Mouse (Mus musculus) ES-Bruce4 (cell line): ENCODE measurements around the gene Kcnd3. TPM values are rescaled to one million over a fixed set of nuclear protein-coding genes. Genes with fewer than 3 reads are reported as not detected.

Experiments
- H3K27ac ChIP-seq: 2 replicates; pipeline ENCODE4 v1.5.1; 2012; ENCODE audit warnings: low read length, inconsistent platforms; ENCODE audit not compliant: insufficient read depth
- H3K27me3 ChIP-seq: 2 replicates; pipeline ENCODE4 v1.6.1; 2012; ENCODE audit warnings: mild to moderate bottlenecking, low read length, inconsistent platforms; ENCODE audit not compliant: control insufficient read depth, poor library complexity, insufficient read depth, severe bottlenecking
- H3K36me3 ChIP-seq: 2 replicates; pipeline ENCODE4 v1.6.1; 2012; ENCODE audit warnings: inconsistent platforms, mild to moderate bottlenecking, low read length, moderate library complexity; ENCODE audit not compliant: control insufficient read depth, poor library complexity, insufficient read depth, severe bottlenecking
- H3K4me1 ChIP-seq: one replicate; pipeline ENCODE4 v1.8.1; 2011; ENCODE audit warnings: low read length; ENCODE audit not compliant: control insufficient read depth, insufficient read depth
- H3K4me3 ChIP-seq: 2 replicates; pipeline ENCODE4 v1.5.1; 2011; ENCODE audit warnings: low read depth, mild to moderate bottlenecking, low read length
- H3K9ac ChIP-seq: 2 replicates; pipeline ENCODE4 v1.6.1; 2012; ENCODE audit warnings: low read depth, mild to moderate bottlenecking, inconsistent platforms; ENCODE audit not compliant: poor library complexity, severe bottlenecking
- H3K9me3 ChIP-seq: replicated peaks from 2 replicates; pipeline ENCODE4 v1.6.1; 2012; ENCODE audit warnings: mild to moderate bottlenecking, low read length, inconsistent platforms; ENCODE audit not compliant: control insufficient read depth, poor library complexity, insufficient read depth, severe bottlenecking
- CTCF ChIP-seq: IDR thresholded peaks from one replicate; pipeline ENCODE4 v1.8.1; 2011; ENCODE audit warnings: low read depth, low read length
- EP300 ChIP-seq: IDR thresholded peaks from 2 replicates; pipeline ENCODE4 v1.6.1; 2011; ENCODE audit warnings: low read depth, low read length; ENCODE audit not compliant: insufficient read depth
- POLR2A ChIP-seq: IDR thresholded peaks from one replicate; pipeline ENCODE4 v1.8.1; 2011; ENCODE audit warnings: low read length; ENCODE audit not compliant: insufficient read depth
- polyA plus RNA-seq: library from polyadenylated mRNA; stranded (reverse); fragments of >200 nt; gene quantifications from 2 replicates; pipeline ENCODE4 v1.2.4, GENCODE M21; 2011; ENCODE audit warnings: low read depth; ENCODE audit not compliant: missing spikeins, insufficient read depth, insufficient read length

Kcnd3 gene
- polyA plus RNA-seq, 1 experiment = not detected

GRCm38 (mm10) chr3:105714091-105714819, 262.1 kb downstream of the Kcnd3 start:
- Histone ChIP-seq H3K4me1 (no peaks in the 10 kb centered on the region), H3K27ac (no peak overlapping the region), H3K9me3 (no peaks in the 10 kb centered on the region), H3K36me3 (no peaks in the 10 kb centered on the region), H3K9ac (no peak overlapping the region), H3K27me3 (no peaks in the 10 kb centered on the region), H3K4me3 (no peak overlapping the region)
- TF ChIP-seq CTCF = no peak
- TF ChIP-seq POLR2A = no peak
- no peak for TF ChIP-seq EP300

- H3K4me1 ChIP-seq = no peaks in the 10 kb centered on the region
- TF ChIP-seq CTCF = no peak
- no peaks in the 10 kb centered on the region for H3K27me3 ChIP-seq
- no peaks in the 10 kb centered on the region for H3K36me3 ChIP-seq
- H3K4me3 ChIP-seq = no peak overlapping the region
- H3K9ac ChIP-seq = no peak overlapping the region
- H3K27ac ChIP-seq = no peak overlapping the region
- no peaks in the 10 kb centered on the region for H3K9me3 ChIP-seq
Measured at GRCm38 (mm10) chr3:105714820-105715167, 262.7 kb downstream of the Kcnd3 start.

GRCm38 (mm10) chr3:105716353-105717000, 264.3 kb downstream of the Kcnd3 start:
- no peaks in the 10 kb centered on the region for H3K9me3 ChIP-seq
- no peak overlapping the region for H3K4me3 ChIP-seq
- no peak overlapping the region for H3K27ac ChIP-seq
- no peaks in the 10 kb centered on the region for H3K27me3 ChIP-seq
- H3K9ac ChIP-seq = no peak overlapping the region
- H3K36me3 ChIP-seq = no peaks in the 10 kb centered on the region
- TF ChIP-seq POLR2A (no peak), CTCF (no peak)
- no peaks in the 10 kb centered on the region for H3K4me1 ChIP-seq

- Histone ChIP-seq H3K27ac (no peak overlapping the region), H3K4me1 (no peaks in the 10 kb centered on the region), H3K9ac (no peak overlapping the region), H3K9me3 (no peaks in the 10 kb centered on the region), H3K27me3 (no peaks in the 10 kb centered on the region), H3K36me3 (no peaks in the 10 kb centered on the region), H3K4me3 (no peak overlapping the region)
- no peak for TF ChIP-seq POLR2A
- no peak for TF ChIP-seq EP300
- TF ChIP-seq CTCF = no peak
Measured at GRCm38 (mm10) chr3:105717856-105718555, 265.9 kb downstream of the Kcnd3 start.

- H3K27me3 ChIP-seq = no peaks in the 10 kb centered on the region
- H3K27ac ChIP-seq = no peak overlapping the region
- no peak overlapping the region for H3K4me3 ChIP-seq
- no peak overlapping the region for H3K9ac ChIP-seq
- no peaks in the 10 kb centered on the region for H3K36me3 ChIP-seq
- no peaks in the 10 kb centered on the region for H3K9me3 ChIP-seq
- TF ChIP-seq POLR2A (no peak), CTCF (no peak), EP300 (no peak)
- H3K4me1 ChIP-seq = no peaks in the 10 kb centered on the region
Measured at GRCm38 (mm10) chr3:105718746-105719145, 266.6 kb downstream of the Kcnd3 start.

- Histone ChIP-seq H3K9ac (no peak overlapping the region), H3K27ac (no peak overlapping the region), H3K4me3 (no peak overlapping the region), H3K36me3 (no peaks in the 10 kb centered on the region), H3K4me1 (no peaks in the 10 kb centered on the region), H3K9me3 (no peaks in the 10 kb centered on the region), H3K27me3 (no peaks in the 10 kb centered on the region)
- TF ChIP-seq POLR2A (no peak), EP300 (no peak), CTCF (no peak)
Measured at GRCm38 (mm10) chr3:105719979-105720378, 267.8 kb downstream of the Kcnd3 start.
